Mouse (Mus musculus) MEL-GATA-1-ER (cell line): Measurements from ENCODE around the gene Vmo1.
"Not testable (repeated sequence)": the region's sequence is repeated elsewhere in the genome, so short reads cannot be mapped to it uniquely, and the experiment has no call there.

ENCODE experiments used
- DNase-seq: peaks from one replicate; pipeline ENCODE4 v3.0.0-alpha.2; 2012; ENCODE audit warnings: low read depth; ENCODE audit errors: extremely low read depth

Vmo1 gene

DNA sequence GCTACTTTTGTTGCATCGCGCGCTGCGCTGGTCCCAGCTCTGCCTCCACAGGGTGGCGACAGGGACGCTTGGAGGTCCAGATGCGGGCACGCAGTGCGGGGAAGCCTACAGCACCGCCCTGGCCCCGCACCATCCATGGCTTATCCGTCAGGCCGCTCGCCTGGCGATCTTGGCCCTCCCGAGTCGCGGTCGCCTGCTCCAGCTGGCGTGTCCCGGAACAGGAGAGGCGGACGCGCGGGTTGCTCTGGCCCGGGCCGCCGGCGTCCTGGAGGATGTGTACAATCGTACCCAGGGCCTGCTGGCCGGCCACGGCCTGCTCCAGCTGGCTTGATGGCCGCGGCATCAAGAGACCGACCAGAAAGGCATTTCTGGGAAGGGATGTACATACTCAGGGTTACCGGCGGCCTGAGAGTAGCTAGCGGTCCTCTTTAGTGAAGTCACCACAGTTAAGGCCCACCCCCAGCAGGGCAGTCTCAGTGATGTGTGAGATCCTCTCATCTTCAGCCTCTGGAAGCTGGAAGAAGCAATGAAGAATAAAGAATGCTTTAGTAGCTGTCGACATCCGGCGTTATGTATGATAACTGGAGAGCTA, 5.9 kb upstream of the Vmo1 start:
- DNase-seq, result no peak

DNA sequence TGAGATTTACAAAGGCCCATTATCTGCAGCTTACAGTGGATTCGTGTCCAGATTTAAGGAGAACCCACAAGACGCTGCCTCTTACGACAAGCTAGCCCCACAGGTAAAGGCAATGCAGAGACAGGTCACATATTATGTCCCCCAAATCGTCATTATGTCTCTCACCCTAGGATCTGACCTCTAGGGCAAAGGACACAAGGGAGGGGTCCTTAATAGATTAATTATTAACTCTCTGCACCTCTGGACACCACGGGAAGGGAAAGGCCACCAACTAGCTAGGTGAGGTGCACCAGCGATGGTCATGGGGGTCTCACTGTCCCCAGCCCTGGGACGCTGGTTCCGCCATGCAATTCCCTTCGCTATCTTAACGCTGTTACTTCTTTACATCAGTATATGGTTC, 4.5 kb upstream of the Vmo1 start, which contains the start of gene Gltpd2:
TSS of gene Gltpd2 (plus strand) at position 274 of the 400 bp plus-strand sequence.
- no peak for DNase-seq

DNA sequence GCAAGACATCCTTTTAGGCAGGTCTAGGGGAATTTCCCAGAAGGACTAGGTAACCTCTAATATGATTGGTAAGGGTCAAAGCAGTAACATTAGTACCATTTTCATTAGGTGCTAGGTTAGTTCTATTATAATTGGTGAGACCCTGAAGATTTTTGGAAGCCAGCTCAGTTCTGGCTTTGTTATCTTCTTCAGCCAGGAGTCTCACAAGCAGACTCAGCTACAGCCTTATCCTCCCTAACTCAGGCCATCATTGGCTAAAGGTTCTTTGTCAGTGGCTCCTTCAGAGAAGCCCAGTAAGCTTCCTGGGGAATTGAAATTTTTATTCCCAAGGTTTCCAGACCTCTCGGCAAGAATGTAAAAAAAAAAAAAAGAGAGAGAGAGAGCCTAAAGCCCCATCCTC, 4.0 kb upstream of the Vmo1 start:
- no peak for DNase-seq

DNA sequence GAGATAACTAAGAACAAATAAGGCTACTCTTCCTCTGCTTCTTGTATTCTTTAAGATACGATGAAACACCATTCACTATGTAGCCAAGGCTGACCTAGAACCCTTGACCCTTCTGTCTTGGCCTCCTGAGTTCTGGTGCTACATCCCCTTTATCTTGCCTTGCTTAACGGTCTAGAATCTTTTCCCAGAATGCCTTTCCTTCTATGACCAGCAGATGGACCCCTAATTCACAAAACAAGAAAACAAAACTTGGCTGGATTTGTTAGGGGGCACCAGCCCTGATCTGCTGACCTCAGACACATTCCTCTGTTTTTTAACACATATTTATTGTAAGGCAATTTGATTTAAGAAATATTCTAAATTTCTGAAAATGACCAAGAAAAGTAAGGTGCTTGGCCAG, 1.9 kb upstream of the Vmo1 start:
- peak; percentile 46 for DNase-seq

DNA sequence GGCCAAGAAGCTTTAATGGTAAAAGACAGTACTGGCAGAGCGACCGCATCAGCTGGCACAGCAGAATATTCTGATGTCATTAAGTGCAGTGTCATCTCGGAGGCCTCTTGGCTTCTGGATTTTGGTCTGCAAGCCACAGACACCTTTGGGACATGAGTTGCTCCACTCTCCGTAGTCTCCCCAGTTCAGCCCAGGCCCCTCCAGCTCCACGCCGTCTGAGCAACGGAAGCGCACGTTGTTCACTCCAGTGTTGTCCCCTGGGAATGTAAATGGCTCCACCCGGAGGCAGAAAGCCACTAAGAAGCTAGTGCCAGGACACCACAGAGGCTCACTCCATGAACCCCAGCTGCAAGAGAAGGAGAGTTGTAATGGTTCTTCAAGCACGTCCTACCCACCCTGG, 896 bp downstream of the Vmo1 start:
- no peak for DNase-seq

DNA sequence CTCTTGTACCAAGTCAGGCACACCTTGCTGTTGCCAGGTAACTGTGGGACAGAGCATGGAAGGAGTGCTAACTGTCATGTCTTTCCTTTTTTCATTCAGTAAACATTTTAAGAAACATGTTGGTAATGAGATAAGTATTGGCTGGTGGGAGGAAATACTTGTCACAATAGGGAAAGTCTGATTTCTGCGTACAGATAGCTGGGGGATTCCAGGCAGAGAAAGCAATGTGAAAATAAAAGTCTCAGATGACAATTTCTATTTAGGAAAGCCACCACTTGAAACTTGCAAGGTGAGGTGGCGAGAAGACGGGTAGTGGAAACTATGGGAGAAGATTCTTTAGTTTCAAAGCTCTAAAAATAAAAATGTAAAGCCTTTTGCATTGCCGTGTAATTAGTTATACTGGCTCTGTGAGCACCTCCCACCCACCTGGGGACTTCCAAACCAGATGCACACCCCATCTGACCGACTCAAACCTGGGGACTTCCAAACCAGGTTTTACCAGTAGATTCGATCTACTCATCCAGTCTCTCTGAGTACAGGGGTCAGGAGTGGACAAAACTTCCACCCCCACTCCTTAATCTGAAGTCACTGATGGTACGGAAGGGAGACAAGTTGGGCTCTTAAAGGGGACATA, 1.6 kb downstream of the Vmo1 start:
- no peak for DNase-seq

DNA sequence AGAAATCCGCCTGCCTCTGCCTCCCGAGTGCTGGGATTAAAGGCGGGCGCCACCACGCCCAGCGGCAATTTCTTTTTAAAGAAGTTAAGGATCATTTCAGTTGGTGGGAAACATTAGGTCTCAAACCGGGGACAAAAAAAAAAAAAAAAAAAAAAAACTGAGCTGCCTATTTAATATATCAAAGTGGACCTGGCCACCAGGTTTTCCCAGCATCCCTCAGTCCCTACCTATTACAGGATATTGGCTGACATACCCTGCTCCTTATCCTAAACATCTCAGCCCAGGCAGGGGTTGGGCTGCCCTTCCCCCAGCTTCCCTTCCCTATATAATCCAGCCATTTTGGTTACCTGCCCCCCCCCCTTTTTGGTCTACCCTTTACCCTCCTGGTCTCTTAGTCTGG, 2.6 kb downstream of the Vmo1 start:
- DNase-seq, result no peak

DNA sequence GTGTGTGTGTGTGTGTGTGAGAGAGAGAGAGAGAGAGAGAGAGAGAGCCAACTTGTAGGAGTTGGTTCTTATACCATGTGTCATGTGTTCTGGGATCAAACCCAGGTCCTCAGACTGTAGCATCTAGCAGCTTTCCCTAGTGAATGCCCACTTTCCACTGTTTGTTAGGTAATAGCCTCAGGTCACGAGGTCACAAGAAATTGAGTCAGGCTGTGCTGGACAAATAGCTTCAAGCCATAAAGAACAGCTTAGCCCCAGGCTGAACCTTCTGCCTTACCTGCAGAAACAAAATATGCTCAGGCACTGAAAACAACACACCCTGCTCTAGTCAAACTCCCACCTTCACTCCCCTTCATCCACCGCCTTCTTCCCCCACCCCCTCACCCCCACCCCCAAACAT, 3.2 kb downstream of the Vmo1 start:
- DNase-seq, result no peak

DNA sequence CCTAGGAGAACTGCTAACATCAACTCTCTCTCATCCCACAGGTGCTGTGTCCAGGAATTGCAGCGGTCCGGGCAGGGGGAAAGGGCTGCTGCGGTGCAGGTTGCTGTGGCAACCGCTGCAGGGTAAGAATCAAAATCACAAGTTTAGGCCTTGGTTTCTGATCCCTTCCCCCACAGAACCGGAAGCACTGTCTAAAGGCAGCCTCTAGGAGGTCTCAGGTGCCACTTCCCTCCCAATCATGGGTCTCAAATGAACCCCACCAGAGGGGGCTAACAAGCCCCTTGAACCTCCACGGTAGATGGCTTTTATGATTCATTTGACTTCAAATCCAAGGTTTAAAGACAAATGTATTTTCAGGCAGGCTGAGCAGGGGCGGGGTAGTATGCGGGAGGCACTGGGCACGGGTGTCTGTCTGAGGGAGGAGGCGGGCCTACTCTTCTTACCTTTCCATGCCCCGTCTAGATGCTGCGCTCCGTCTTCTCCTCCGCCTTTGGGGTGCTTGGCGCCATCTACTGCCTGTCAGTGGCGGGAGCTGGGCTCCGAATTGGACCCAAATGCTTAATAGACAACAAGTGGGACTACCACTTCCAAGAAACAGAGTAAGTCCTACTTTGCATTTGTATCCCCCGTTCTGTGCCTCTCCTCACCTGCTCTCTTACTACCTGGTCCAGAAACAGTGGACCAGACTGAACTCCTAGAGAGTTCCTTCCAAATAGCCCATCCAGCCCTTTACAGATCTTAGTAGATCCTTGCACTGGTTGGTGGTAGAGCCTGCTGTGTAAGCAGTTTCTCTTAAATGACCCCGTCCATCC, 4.5 kb downstream of the Vmo1 start:
- DNase-seq, result no peak

DNA sequence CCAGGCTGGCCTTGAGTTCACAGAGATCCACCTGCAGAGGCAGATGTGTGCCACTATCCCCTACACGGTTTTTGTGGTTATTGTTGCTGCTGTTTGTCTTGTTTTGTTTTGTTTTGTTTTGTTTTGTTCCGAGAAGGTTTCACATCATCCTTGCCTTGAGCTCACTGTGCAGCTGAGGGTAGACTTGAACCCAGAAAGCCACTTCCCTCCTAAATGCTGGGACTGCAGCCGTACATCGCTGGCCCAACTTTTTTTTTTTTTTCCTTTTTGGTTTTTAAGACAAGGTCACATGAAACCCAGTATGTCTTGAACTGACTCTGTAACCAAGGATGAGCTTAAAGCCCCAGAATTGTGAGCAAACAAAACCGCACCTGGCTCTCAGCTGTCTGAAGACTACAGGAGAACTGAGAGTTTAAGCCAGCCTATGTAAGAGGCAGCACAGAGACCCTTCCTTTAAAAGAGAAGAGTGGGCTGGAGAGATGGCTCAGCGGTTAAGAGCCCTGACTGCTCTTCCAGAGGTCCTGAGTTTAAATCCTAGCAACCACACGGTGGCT, 7.4 kb downstream of the Vmo1 start:
- no peak for DNase-seq

DNA sequence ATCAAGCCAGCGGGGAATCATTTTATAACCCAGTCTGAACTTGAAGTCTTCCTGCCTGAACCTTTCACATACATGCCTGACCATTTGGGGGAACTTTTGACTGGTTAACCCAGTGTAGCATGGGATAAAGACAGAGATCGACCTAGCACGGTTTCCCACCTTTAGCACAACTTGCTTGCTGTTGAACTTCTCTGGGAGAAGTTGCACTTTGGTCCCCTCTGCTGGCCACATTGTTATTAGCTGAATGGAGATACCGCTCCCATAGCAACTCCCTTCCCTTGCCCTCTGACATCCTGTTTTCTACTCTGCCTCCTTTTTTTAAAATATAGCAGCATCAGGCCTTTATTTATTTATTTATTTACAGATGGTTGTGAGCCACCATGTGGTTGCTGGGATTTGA, 8.0 kb downstream of the Vmo1 start:
- peak; percentile 52 for DNase-seq

DNA sequence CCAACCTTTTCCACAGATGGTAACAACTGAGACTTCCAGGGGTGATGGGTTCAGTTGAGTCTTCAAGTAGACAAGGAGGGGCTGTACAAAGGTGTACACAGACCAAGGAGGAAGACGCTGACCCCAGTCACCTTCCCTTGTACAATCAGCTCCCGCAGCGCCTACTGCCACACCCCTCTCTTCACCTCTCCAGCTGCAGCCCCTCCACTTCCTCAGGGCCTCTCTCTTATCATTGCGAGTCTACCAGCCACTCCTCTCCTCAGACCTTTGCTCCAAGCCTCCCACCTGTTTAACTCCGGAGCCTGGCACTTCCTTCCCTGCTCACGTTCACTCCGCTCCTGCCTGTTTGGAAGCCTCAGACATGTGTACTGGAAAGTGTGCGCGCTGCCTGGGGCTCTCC, 9.4 kb downstream of the Vmo1 start, which contains the start of gene Tm4sf5:
TSS of gene Tm4sf5 (plus strand) at position 275 of the 400 bp plus-strand sequence.
- DNase-seq, result peak; percentile 17

DNA sequence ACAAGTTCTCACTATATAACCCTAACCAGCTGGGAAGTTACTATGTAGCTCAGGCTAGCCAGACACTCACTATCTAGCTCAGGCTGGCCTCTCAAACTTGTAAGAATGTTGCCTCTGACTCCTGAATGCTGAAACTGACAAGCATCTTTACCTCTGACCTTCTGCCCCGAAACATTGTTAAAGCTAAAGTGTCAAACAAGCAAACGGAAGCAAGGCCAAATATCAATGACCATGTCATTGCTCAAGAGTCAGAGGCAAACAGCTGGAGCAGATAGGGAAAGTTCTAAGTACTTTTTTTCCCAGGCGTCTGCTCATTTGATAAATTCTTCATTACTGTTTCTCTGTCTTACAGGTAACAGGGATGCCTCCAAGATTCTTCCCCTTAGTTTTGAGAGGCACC, 12.4 kb downstream of the Vmo1 start:
- DNase-seq, result no peak

DNA sequence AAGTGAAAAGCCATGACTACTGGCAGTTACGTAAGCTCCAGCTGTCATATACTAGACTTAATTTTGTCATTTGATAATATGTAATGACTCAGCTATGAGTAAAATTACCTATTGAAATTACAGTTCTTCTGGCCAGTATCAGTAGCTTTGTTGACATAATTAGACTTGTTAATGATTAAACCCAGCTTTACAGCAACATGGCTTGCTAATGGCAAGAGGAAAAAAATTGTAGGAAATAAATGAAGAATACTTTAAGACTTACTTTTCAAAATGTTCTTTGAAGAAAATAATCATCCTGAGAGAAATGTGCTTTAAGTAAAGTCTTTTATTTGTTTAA, 14.0 kb downstream of the Vmo1 start:
- DNase-seq, result no peak

DNA sequence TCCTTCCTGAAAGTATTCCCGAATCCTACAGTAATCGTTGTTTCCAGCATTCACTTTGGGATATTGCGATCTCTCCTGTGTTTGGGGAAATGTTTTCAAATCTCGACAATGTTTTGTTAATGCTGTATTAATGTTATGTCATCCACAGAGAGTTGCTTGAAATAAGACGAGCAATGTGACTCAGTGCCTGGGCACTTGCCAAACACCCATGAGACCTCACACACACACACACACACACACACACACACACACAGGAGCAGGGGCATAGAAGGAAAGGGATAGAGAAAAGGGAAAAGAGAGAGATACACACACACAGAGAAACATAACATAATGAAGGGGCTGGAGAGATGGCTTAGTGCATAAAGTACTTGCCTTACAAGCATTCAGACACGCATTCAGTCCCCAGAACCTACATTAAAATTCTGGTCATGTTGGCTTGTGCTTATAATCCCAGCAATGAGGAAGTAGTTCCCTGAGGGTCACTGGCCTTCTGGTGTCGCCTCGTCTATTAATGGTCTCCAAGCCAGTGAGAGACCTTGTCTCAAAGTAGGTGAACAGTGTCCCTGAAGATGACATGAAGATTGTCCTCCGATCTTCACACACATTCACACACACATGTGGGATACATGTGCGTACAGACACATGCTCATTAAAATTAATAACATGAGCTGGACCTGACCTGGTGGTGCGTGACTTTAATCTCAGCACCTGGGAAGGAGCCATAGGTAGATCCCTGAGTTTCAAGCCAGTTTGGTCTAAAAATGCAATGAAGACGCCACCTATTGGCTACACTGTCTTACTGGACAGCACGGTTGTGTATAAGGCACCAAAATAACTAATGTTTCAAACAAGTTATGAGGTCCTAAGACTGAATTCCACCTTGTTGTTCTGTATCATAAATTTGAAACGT, 14.6 kb downstream of the Vmo1 start:
- DNase-seq, result no peak

DNA sequence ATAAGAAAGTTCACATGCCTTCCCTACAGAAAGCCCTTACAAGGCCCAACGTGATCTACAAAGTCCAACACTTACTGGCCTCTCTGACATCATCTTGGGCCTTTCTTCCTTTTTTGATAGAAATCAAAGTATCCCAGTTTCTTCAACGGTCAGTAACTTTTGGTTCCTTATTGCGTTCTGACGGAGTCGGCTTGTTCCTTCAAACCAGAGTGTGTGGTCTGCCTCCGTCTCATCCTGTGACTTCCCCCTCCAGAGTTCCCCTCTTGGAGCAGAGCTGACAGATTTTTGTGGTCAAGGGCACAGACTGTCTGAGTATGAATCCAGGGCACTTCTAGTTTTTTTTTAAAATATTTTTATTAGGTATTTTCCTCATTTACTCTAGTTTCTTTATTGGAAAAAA, 24.7 kb downstream of the Vmo1 start:
- peak; percentile 15 for DNase-seq

DNA sequence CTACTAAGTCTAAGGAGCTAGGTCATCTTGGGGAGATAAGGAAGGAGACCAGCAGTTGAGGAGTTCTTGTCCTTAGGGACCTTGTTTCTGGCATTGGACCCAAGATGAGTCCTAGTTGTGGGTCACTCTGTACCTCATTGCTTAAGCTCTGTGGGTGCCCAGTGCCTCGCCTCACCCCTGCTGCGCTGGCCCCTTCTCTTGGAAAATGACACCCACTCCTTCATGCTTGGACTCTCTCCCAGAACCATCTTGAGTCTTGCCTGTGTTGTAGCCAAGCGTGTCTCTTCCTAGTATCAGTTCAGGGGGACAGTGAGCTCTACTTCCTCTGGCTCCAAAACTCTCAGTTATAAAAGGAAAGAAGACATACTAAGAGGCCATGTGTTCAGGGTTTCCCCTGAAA, 25.3 kb downstream of the Vmo1 start:
- DNase-seq, result no peak

DNA sequence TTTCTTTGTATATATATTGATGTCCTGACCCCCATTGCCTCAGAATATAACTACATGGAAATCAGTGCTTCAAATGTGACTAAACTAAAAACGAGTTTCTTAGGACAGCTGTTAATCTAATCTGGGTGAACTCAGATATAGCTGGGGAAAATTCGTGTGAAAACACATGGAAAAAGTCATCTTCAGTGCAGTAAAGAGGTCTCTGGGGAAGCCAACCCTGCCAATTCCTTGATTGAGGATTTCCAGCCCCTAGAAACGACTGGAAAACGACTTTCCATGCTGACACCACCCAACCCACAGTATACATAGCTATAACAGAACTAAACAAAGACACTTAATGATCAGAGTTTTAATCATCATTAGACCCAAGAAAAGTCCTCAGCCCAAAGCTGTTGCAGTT, 26.6 kb downstream of the Vmo1 start:
- no peak for DNase-seq

DNA sequence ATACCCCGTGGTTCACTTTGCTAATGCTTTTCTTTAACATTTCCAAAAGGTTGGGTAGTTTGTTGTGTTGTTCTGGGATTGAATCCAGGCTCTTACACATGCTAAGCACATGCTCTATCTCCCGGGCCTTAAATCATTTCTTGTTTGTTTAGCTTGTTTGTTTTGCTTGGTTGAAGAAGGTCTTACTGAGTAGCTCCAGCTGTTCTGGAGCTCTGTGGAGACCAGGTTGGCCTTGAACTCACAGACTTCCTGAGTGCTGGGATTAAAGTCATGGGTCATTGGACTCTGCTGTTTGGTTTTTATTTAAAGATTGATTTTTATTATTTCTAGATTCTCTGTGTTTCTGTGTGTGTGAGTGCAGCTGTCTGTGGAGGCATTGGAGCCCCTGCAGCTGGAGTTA, 28.9 kb downstream of the Vmo1 start:
- no peak for DNase-seq

DNA sequence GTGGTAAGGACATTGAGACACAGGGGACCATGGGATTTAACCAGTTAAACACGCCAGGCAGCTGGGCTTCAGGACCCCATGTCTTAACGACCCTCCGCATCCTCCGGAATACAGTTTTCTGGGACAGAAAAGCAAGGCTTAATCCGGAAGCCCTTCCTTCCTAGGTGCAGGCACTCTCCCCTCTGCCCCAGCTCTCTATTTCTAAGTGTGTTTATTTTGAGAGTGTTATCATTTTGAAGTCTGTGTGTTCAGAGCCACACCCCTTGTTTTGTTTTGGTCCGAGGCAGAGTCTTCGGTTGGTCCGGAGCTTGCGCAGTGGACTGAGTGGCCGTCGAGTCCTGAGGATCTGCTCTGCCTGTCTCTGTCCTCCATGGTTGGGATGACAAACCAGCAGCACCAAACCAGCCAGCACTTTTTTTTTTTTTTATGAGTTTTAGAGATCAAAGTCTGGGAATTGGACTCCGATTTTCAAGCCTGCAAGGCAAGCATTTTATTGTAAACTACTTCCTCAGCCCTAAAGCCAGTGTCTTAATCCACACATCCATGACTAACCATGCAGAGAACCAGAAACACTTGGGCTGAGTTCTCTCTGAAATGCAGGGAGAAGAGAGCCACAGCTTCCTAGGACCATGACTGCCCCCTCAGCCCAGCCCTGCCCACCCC, 39.4 kb downstream of the Vmo1 start:
- no peak for DNase-seq

DNA sequence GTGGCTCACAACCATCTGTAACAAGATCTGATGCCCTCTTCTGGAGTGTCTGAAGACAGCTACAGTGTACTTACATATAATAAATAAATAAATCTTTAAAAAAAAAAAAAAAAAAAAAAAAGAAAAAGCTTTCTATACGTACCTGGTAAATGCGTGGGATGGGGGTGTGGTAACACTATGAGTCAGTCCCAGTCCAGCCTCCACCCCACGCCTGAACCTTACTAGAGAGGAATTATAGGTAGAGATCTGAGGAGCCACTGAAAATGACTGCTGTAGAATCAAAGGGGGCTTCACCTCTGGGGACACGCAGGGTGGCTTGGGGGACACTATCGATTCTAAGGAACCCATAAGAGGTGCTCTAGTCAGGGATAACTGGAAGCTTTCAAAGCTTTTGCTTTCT, 41.1 kb downstream of the Vmo1 start:
- not testable (repeated sequence) for DNase-seq
